Mouse (Mus musculus) Muller cell, postnatal 12 days (primary cell): ENCODE measurements at regions not wholly inside any gene's neighbourhood (a gene's known extent, or its start where the extent isn't known, plus 50 kb on each side); places are given as distances from the start of the nearest gene placed in this dataset.

ENCODE experiments used
- DNase-seq: peaks from one replicate; pipeline ENCODE4 v3.0.0-alpha.2; 2015; ENCODE audit errors: inconsistent ontology term

DNA sequence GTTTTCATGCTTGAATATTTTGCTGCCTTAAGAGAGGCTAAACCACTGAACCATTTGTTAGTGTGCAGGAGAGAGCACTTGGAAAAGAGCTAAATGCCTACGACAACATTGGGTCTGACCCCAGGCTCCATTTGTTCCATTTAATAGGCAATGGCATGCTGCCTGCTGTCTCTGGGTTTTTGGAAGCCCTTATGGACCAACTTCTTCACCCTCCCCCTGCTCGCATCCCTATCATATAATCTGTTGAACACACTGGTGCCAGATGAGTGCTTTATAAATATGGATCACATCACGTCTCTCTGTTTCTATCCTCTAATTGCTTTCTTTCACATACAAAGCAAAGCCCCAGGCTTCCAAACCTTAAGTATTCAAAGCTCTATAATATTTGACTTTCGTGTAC lies 179.1 kb upstream of the Lrrn1 start:
- DNase-seq = no peak

DNA sequence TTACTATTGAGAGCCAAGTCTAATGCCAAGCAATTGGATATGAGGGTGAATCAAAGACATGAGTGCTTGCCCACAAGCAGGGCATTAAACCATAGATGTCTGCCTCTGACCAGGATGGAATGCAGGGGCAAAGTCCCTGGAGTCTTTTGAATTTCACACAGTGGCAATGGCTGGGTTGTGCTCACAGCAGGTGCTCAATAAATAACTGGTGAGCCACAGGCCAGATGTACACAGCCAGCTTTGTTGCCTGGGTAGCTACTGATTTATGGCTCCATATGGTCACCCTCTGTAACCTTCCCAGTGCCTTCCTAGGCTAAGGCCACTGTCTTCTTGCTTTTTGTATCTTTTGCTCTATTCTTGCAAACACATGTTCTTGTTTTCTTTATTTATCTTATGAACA lies 154.3 kb upstream of the Lrrn1 start:
- DNase-seq = peak; percentile 1

DNA sequence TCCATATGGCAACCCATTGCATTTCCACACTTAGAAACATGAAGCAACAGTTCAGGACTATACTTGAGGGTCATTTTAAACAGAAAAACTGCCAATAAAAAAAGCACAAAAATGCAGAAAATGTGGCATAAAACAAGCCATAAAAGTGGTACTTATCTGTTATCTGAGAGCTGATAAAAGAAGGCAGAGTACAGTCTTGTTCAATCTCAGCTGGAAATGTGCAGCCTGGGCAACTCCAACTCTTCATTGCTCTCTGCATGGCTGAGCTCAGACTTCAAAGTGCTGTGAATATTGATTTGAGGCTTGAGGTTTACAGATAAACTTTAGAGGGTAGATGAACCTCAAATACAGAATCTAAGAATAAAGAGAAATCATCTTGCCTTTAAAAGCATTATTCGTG lies 151.1 kb upstream of the Lrrn1 start:
- no peak for DNase-seq

DNA sequence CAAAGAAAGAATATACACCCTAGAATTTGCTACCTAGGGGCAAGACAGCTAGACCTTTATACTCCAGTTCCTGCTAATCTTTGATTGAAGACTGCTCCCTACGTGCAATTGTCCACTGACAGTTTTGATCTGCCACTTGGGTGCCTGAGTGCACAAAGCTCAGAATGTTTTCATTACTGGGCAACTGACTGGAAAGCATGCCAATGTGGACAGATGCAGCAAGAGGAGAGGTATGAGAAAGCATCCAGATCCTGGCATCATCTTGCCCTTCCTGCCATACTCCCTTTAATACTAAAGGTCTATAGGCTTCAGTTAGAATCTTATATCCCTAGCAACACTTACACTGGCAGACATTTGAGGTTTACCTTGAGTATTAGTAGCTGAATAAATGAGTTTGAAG lies 148.9 kb upstream of the Lrrn1 start:
- DNase-seq = no peak

DNA sequence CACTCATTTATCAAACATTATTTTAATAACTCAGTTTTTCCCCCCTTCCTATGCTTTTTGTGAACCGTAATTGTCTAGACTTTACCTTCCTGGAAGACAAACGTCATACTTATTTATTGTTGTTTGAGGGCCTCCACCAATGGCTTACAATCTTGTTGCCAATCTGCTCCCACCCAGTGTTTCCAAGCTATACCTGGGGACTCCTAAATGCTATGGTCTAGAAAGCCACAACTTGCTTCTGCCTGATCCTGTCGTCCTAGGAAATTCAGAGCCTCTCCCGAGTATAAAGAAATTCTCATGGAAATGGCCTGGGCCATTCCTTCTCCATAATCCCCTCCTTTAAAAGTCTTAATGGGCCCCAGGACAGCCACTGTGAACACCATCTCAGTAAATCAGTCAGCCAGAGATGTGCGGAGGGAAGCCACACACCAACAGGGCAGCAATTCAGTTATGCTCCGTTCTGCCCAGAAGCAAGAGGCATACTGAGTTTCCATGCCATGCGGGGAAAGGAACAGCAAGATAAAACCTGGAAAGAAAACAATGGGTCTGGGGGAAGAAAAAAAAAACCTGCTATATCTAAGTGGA lies 143.4 kb upstream of the Lrrn1 start:
- DNase-seq = no peak

DNA sequence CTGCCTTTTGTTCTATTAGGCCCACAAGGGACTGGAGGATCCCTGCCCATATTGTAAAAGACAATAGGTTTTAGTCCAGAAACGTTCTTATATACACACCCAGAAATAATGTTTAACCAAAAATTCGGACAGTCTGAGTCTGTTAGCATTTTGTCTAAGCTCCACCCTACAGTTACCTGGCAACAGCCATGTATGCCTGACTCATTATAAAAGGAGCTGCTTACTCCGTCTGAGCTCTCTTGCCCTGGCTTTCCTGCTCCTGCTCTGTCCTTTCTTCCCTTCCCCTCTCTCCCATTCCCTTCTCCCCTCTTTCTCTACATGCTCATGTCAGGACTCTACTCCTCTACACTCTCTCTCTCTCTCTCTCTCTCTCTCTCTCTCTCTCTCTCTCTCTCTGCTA lies 139.7 kb upstream of the Lrrn1 start:
- no peak for DNase-seq

DNA sequence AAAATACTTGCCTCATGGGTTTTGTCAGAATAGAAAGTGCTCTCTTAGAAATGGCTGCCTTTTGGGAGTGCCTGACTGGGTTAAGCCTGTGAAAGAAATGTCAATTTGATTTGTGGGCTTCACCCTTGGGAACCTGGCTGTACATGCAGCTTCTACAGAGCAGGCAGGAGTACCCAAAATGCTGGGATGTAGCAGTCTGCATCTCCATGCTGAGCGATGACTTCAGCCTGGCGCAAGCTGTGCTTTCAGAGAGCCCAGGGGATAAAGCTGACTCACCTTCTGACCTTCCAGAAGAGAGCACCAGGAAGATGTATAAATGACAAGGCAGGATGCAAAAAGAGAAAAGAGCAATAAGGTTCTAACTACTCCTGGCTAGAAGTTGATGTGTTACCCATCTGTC lies 135.0 kb upstream of the Lrrn1 start:
- no peak for DNase-seq

DNA sequence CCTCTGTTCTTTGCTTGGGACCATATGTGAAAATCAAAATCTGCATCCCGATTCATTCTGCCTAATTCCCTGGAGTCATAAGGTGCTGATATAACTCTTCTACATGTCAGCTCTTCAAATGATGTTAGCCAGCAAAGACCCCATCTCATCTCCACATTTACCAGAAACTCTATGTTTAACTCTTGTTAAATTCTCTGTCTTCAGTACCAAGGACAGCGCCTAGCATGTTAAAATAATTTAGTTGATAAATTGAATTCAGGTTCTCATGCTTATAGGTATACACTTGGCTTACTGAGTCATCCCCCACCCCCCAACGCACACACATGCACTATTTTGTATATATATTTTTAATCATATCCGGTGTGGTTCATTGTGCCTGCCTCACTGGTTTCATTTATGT lies 113.8 kb upstream of the Lrrn1 start:
- DNase-seq = no peak

DNA sequence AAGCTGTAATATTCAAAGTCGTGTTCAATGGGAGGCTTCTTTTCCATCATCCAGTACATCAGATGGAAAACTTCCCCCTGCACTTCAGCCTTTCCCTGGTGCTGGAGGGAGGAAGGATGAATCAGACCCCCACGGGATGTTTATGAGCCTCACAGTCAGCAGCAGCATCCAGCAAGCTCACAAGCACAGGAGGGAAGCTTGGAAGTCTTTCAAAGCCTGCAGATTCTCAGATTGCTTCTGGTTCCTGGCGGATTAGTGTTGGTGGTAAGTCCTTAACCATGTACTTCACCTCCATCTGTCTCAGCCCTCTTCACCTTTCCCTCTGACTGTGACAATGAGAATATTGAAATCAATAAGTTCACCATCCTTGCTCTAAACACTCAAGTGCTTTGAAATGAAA lies 107.5 kb upstream of the Lrrn1 start:
- DNase-seq = no peak

DNA sequence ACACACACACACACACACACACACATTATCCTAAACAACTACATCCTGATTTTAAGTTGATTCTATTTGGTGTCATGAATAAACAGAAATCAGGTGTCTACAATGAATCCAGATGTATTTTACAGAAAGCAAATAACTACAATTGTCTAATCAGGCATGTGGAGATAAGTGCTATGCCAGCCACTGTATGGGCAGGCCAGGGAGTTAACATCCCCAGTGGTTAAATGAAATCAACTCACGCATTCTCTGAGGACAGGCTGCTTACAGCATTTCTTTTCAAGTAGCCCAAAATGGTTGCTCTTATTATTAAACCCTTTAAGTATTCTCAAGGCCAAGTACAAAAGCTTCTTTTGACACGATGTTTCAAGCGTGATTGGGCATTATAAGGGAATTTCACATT lies 103.0 kb upstream of the Lrrn1 start:
- no peak for DNase-seq

DNA sequence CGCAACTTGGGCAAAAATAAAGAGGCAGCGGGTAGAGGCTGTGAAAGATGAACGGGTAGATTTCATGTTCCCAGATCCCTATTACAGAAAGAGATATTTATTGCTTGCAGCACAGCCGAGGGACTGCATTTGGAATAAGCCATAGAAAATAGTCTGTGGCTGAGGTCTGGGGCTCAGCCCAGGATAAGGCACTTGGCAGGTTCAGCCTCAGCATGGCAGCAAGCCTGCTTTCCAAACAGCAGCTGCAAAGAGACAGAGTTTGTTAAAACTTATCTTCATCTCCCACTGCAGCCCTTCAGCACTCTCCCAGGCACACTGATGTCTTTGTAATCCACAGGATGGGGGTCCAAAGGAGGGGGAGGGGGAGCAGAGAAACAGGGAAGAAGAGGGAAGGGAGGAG lies 98.5 kb upstream of the Lrrn1 start:
- peak; percentile 0 for DNase-seq

DNA sequence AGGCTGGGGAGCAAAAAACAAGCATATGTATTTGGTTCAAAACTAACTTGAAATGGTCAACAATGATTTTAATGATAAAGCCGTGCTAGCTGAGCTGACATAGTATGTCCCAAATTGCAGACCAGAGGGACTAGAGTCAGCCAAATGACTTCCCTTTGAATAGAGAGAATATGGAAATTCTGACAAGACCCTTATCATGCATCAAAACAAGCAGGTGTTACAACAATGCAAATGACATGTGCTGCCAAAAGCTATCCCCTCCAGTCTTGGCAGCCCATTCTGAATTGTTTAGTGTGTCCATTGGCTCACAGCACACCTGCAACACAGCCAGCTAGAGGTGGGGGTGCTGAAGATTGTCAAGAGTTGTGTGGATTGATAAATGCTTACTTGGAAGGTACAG lies 87.5 kb upstream of the Lrrn1 start:
- no peak for DNase-seq

DNA sequence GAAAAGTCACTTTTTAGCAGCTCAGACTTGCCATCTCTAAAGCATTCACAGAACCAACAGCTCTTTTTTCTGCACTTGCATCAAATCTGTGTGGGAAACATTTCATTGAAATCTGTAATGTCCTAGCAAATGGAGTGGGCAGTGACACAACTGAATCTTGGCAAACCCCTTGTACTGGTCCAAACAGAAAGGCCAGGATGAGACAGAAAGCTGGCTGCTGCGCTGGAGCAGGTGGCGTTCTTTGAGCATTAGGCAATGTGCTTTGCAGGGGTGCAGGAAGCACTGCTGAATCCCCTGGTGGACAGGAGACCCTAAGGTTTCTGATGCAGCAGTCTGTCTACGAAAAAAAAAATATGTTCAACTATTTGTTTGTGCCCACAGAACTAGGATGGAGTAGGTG lies 85.2 kb upstream of the Lrrn1 start:
- DNase-seq = no peak

DNA sequence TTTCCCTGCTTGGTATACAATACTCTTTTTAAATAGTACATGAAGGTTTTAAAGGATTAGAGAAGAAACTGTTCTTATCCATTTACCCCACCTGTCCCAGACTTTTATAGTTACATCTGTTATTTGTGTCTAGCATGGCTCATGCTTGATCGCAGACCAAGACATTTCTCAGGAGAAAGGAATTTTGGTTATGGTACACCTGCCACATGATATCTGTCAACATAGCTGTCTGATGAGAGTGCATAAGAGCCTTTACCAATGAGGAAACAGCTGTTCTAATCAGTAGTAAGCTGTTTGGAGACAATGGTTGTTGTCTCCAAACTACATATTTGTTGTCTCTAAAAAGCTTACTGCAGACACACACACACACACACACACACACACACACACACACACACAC lies 70.3 kb upstream of the Lrrn1 start:
- DNase-seq = no peak

DNA sequence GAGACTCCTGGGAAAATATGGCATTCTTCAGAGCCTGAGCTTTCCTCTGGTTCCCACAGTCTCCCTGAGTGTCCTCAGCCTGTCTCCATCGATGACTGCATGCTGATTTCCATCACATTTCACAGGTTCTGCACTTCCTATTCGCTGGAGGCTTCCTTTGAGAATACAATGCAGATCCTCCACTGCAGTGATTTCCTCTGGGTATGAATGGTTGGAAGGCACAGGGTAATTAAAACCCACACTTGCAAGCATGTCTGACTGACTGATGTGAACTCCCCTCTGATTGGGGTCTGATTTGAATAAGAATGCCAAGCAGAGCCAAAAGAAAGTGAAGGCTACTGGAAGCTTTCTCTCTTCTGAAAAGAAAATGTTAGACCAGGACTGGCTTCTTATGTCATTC lies 67.1 kb upstream of the Lrrn1 start:
- DNase-seq = peak; percentile 9

DNA sequence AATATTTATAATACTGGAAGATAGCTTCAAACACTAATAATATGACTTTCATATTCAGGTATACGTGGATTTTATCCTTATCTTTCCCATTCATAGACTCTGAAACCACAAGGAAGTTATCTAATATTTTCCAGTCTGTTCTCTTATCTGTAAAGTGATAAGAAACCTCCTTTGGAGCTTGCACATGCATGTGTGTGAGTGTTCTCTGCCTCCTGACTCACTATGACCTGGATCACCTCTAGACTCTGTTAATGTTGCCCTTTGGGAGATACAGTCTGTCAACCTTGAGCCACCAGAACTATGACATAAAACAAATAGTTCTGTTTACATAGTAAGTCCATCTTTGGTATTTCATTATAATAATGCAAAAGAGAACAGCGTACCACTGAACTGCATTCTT lies 56.2 kb upstream of the Lrrn1 start:
- no peak for DNase-seq

DNA sequence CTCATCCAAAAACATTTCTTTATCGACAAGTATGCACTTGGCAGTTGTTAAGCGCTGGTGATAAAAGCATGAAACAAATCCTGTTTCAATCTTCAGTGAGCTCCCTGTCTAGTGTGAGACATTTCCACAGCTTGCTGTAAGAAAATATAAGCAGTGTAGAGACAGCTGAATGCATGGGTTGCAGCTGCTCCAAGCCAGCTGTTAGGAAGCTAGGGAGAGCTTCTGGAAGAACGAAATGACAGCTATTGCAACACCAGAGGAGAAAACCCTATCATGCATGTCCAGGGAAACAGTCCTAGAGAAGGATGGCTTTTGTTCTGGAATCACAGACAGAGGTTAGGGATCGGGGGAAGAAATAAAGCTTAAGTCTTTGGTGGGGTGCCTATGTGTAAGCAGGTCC lies 55.4 kb upstream of the Lrrn1 start:
- no peak for DNase-seq
